Mouse (Mus musculus): Measurements from ENCODE around the gene Dgkb.

Gene Dgkb

DNA sequence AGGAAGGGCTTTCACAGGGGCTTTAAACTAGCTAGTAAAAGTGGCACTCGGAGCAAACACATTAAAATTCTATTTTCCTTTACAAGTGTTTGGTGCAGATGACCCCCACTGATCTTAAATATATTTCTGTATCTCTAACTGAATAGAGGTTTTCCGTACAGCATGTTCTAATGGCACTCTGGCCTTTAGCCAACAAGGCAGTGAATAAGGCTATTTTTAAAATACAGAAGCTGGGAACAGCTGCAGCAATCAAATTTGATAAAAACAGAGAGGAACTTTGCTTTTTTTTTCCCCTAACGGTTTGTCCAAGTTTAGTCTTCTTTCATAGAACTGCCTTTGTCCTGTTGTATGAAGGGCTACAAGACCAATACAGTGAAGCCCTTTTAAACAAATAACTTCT, 776.5 kb downstream of the Dgkb start:
- peak in 1 of 2 experiments; percentile 1 for DNase-seq (ENCODE audit: low spot score in 2 of 2)

DNA sequence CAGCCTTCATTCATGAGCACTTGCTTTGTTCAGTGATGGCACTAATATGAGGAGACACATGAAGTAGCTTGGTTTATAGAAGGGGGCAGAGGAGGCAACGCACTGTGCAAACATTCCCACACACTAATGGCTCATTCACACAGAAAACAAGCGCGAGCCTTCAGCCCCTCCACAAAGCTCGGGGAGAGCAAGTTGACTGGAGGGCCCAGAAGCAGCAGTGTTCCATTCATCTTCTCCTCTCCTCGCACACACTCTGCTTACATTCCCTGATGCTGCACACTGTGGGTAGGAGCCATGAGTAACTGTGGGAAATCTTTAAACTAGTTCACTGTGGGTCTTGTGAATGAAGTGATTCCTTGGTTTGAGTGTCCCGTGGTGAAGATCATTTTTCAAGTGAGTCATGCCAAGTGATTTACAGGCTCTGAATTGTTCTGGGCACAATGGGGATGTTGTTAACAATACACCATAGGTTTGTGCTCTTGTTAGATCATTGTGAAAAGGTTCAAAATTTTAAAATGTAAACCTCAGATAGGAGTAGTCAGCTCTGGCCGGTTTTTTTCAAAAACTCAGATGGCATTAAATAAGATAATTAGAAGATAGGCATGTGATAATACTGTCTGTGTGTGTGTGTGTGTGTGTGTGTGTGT, 779.0 kb downstream of the Dgkb start:
- no peak for DNase-seq (ENCODE audit: low spot score in 2 of 2)

DNA sequence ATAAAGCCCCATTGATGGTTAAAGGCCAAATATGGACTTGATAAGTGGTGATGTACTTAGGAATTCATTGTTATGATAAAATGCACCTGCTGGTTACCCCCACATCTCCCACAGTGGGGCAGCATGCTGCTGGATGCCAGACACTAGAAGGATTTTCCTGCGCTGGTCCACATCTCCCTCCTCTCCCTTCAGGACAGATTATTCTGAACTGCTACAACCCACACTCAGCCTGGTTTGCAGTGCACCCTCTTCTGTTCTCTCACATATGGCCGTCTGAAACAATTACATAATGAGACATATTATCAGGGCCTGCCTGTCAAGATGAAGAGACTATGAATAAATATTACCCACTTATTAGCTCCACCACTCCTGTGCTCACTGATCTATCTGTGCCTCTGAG, 780.6 kb downstream of the Dgkb start:
- DNase-seq (ENCODE audit: low spot score in 2 of 2), result no peak

DNA sequence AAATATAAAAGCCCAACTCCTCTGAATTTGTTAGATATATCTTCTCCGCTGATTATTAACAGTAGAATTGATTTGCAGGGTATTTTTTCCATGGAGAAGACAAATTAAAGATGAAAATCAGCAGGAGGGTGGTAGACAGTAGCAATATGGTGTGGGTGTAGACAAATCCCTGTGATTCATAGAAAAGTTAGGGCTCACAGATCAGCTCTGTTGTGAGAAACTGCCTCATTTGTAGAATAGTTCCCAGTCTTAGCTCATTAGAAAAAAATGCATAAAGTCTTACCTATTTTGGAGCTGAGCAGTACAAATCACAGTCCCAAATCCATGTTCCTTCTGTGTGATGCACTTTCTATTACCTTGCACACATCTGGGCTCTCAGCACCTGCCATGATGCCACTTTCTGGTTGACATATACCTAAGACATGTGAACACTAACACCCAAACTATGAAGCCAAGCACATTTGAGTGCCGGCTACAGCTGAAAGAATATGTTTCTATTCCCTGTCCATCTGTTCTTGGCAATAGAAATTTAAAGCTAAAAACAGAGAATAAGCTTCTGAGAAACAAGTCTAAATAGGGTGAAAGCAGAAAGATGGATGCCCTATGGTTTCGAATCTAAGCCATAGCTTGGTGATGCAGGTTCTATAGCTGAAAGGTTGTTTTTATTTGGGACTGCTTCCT, 782.8 kb downstream of the Dgkb start:
- no peak for DNase-seq (ENCODE audit: low spot score in 2 of 2)

DNA sequence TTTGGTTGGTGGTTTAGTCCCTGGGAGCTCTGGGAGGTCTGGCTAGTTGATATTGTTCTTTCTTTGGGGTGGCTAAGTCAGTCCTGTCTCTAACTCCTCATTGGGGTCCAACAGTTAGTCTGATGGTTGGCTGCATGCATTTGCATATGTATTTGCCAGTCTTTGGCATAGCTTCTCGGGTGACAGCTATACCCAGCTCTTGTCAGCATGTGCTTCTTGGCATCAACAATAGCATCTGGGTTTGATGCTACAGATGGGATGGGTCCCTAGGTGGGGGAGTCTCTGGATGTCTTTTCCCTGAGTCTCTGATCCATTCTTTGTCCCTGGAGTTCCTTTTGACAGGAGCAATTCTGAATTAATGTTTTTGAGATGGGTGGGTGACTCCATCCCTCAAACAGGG, 790.6 kb downstream of the Dgkb start:
- no peak for DNase-seq (ENCODE audit: low spot score in 2 of 2)

DNA sequence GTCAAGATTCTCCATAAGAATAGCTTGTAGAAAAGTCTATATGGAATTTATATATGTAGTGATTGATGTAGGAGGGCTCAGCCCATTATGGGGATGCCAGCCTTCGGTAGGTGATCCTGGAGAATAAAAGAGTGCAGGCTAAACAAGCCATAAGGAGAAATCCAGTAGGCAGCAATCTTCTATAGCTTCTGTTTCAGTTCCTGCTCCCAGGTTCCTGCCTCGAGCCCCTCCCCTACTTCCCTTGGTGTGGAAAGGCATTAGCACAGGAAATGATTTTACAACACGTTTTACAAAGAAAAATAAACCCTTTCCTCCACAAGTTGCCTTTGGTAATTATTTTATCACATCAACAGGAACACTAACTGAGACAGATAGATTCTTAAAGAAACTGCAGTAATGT, 850.7 kb downstream of the Dgkb start:
- no peak for DNase-seq (ENCODE audit: low spot score in 2 of 2)
